Mouse (Mus musculus): Measurements from ENCODE around the gene Abca6. TPM values are rescaled to one million over a fixed set of nuclear protein-coding genes. Genes with fewer than 3 reads are reported as not detected.

Abca6 gene
- total RNA-seq, 2 experiments from 2014 or later = 8.0 to 8.4 TPM

- intact Hi-C loops (cut with DNase I) = no loop called here
- DNase-seq = no peak
Measured at GRCm38 (mm10) chr11:110203930-110204329, 47.6 kb downstream of the Abca6 start.

DNA sequence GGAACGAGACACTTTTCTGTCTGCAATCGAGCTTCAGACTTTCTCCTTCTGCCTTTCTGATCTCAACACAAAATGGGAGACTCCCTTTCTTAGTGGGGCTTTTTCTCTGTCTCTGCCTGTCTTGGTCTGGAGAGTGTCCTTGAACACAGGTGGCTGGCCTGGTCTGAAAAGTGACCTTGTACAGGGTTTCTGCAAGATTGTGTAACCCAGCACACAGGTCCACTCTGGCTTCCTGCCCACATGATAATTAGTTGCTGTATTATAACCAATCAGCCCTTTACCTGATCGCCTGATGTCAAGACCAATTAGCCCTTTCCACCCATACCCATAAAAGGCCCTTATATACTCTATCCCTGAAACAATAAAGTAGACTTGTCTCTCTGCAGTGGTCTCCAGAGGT lies 52.7 kb downstream of the Abca6 start:
- no peak for DNase-seq

GRCm38 (mm10) chr11:110196561-110197306 lies 54.8 kb downstream of the Abca6 start:
- DNase-seq = no peak
- intact Hi-C loops (cut with DNase I) = no loop called here

More for the DNA sequence above, 52.7 kb downstream of the Abca6 start:
- intact Hi-C loops (cut with DNase I) = no loop called here

- intact Hi-C loops (cut with DNase I) = no loop called here
Measured at GRCm38 (mm10) chr11:110195310-110195709, 56.3 kb downstream of the Abca6 start.

GRCm38 (mm10) chr11:110171212-110171611 lies 80.4 kb downstream of the Abca6 start:
- intact Hi-C loops (cut with DNase I) = no loop called here
- DNase-seq = no peak

More at GRCm38 (mm10) chr11:110195310-110195709, 56.3 kb downstream of the Abca6 start:
- no peak for DNase-seq

- intact Hi-C loops (cut with DNase I) = no loop called here
- peak; percentile 46 to 54 for DNase-seq
Measured at GRCm38 (mm10) chr11:110167459-110168251, 83.9 kb downstream of the Abca6 start, which contains the start of gene Abca9. Gene Abca9 (minus strand): TSS chr11:110168196.

DNA sequence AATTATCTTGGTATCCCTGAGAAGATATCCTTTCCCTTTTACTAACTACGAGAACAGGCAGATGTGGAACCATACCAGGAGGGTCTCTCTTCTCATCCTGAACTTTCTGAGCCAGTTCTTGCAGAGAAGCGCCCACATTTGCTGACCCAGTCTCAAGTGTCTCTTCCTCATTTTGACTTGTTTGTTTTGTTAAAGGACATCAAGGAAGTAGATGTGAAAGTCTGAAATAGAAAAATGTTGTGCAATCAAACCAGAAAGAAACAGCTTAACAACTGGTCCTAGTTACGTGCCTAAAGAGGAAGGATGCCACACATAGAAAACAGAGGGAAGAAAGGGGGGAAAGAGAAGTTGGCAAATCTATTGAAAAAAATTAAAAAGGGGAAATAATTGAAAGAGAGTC lies 85.8 kb downstream of the Abca6 start:
- intact Hi-C loops (cut with DNase I) = no loop called here
- peak in 1 of 2 experiments; percentile 18 for DNase-seq

- DNase-seq = no peak
- intact Hi-C loops (cut with DNase I) = no loop called here
Measured at GRCm38 (mm10) chr11:110165409-110165808, 86.2 kb downstream of the Abca6 start.

GRCm38 (mm10) chr11:110157059-110157458 lies 94.5 kb downstream of the Abca6 start:
- intact Hi-C loops (cut with DNase I) = no loop called here
- no peak for DNase-seq

DNA sequence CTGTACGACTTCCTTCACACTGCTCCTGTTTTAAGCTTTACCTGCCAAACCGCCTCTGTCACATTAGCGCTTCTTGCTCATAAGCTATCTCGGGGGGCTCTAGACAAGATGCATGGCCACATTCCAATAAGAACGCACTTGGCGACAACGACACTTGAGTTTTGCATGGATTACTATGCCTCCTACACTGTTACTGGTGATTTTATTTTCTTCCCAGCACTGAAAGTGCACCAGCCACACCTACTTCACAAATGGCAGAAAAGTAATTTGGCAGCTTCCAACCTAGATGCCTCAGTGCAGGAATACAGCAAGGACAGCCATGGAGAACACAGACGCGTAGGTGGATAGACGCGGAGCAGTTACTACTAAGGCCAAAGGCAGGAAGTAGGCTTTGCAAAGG lies 95.6 kb downstream of the Abca6 start:
- intact Hi-C loops (cut with DNase I) = no loop called here
- no peak for DNase-seq

GRCm38 (mm10) chr11:110147640-110148039 lies 103.9 kb downstream of the Abca6 start:
- intact Hi-C loops (cut with DNase I) = no loop called here
- no peak for DNase-seq

GRCm38 (mm10) chr11:110145421-110145820 lies 106.2 kb downstream of the Abca6 start:
- intact Hi-C loops (cut with DNase I) = no loop called here
- no peak for DNase-seq

GRCm38 (mm10) chr11:110130760-110131159 lies 120.8 kb downstream of the Abca6 start:
- peak in 1 of 2 experiments; percentile 6 for DNase-seq
- intact Hi-C loops (cut with DNase I) = no loop called here

Other genes with a start within 250 kb of the Abca6 start
- gene Abca8a, start 155.8 kb downstream of the Abca6 start, total RNA-seq (2021) = 10 to 100 TPM; 34.6 to 43.4 TPM
- gene Abca9, start 83.6 kb downstream of the Abca6 start, total RNA-seq (2021) = 10 to 100 TPM; 13.3 to 16.6 TPM
- gene Abca5, start 85.9 kb upstream of the Abca6 start, total RNA-seq (2021) = 1 to 10 TPM; 6.1 to 7.5 TPM
- gene Map2k6, start 147.3 kb upstream of the Abca6 start, total RNA-seq (2021) = 1 to 10 TPM; 4.7 to 5.5 TPM

Measured in heart, postnatal 36 days (tissue).